Mouse (Mus musculus) layer of hippocampus, adult 11-12 months (tissue): Measurements from ENCODE around the gene Spata5.
"Not testable (repeated sequence)": the region's sequence is repeated elsewhere in the genome, so short reads cannot be mapped to it uniquely, and the experiment has no call there.

Experiments used
- DNase-seq: peaks from one replicate; pipeline ENCODE4 v3.0.0; 2022; ENCODE audit warnings: low spot score

Spata5 gene

GRCm38 (mm10) chr3:37510055-37511032, 90.6 kb downstream of the Spata5 start:
- no peak for DNase-seq

GRCm38 (mm10) chr3:37515485-37515884, 95.8 kb downstream of the Spata5 start:
- DNase-seq, result peak; percentile 18

- no peak for DNase-seq
These were observed 96.7 kb downstream of the Spata5 start for GRCm38 (mm10) chr3:37516379-37516778.

- no peak for DNase-seq
These were observed 98.9 kb downstream of the Spata5 start for GRCm38 (mm10) chr3:37518611-37519010.

- DNase-seq, result no peak
These were observed 100.8 kb downstream of the Spata5 start for GRCm38 (mm10) chr3:37520334-37521023.

- DNase-seq, result no peak
These were observed 112.4 kb downstream of the Spata5 start for GRCm38 (mm10) chr3:37532079-37532478.

GRCm38 (mm10) chr3:37540701-37541100, 121.0 kb downstream of the Spata5 start:
- not testable (repeated sequence) for DNase-seq

- DNase-seq, result no peak
These were observed 126.7 kb downstream of the Spata5 start for GRCm38 (mm10) chr3:37546351-37546750.

- DNase-seq, result no peak
These were observed 130.5 kb downstream of the Spata5 start for GRCm38 (mm10) chr3:37550190-37550589.

GRCm38 (mm10) chr3:37550594-37550993, 130.9 kb downstream of the Spata5 start:
- DNase-seq, result no peak

- no peak for DNase-seq
These were observed 131.8 kb downstream of the Spata5 start for GRCm38 (mm10) chr3:37551486-37551885.

GRCm38 (mm10) chr3:37552244-37552643, 132.5 kb downstream of the Spata5 start:
- no peak for DNase-seq

- no peak for DNase-seq
These were observed 133.8 kb downstream of the Spata5 start for GRCm38 (mm10) chr3:37553371-37554033.

- DNase-seq, result no peak
These were observed 136.9 kb downstream of the Spata5 start for GRCm38 (mm10) chr3:37556412-37557113.

GRCm38 (mm10) chr3:37557741-37558479, 138.2 kb downstream of the Spata5 start:
- DNase-seq, result no peak

GRCm38 (mm10) chr3:37559339-37559738, 139.6 kb downstream of the Spata5 start:
- no peak for DNase-seq

GRCm38 (mm10) chr3:37561466-37561865, 141.8 kb downstream of the Spata5 start:
- no peak for DNase-seq

- DNase-seq, result no peak
These were observed 146.4 kb downstream of the Spata5 start for GRCm38 (mm10) chr3:37566097-37566496.

- no peak for DNase-seq
These were observed 147.8 kb downstream of the Spata5 start for GRCm38 (mm10) chr3:37567505-37567904.

GRCm38 (mm10) chr3:37568780-37569179, 149.1 kb downstream of the Spata5 start:
- no peak for DNase-seq
